Mouse (Mus musculus): ENCODE data around the gene Lrsam1.

GRCm38 (mm10) chr2:32895606-32896106 is 65.8 kb downstream of the Lrsam1 start:
- TF ChIP-seq ZC3H11A (IDR thresholded peaks at IDR 0.05; ENCODE audit: low read depth, low read length), result no peak
- TF ChIP-seq CTCF (conservative IDR thresholded peaks at IDR 0.05 in 1 of 2, IDR thresholded peaks at IDR 0.05 in 1 of 2; ENCODE audit: low read depth in 2 of 2, low read length in 2 of 2), result no peak
- no peak for TF ChIP-seq EP300 (IDR thresholded peaks at IDR 0.05; ENCODE audit: low read length)
- no peak for TF ChIP-seq POLR2A (IDR thresholded peaks at IDR 0.05; ENCODE audit: low read depth, low read length)
- TF ChIP-seq TCF12 (IDR thresholded peaks at IDR 0.05; ENCODE audit: low read depth, low read length), result no peak
- TF ChIP-seq SMC3 (IDR thresholded peaks at IDR 0.05; ENCODE audit: low read depth, low read length), result no peak
- TF ChIP-seq NELFE (IDR thresholded peaks at IDR 0.05; ENCODE audit: low read depth, low read length), result no peak
- no peak for TF ChIP-seq USF2 (conservative IDR thresholded peaks at IDR 0.05; ENCODE audit: low read depth, low read length)
- no peak for TF ChIP-seq CHD1 (IDR thresholded peaks at IDR 0.05; ENCODE audit: low read depth, low read length)
- TF ChIP-seq GABPA (IDR thresholded peaks at IDR 0.05; ENCODE audit: insufficient replicate concordance, low read depth, low read length), result no peak
- TF ChIP-seq CHD2 (IDR thresholded peaks at IDR 0.05; ENCODE audit: low read length), result no peak
- TF ChIP-seq USF1 (IDR thresholded peaks at IDR 0.05; ENCODE audit: low read depth, low read length), result no peak
- no peak for TF ChIP-seq BHLHE40 (IDR thresholded peaks at IDR 0.05; ENCODE audit: low read depth, low read length)
